Mouse (Mus musculus): ENCODE measurements around the gene Notch2. TPM values are rescaled to one million over a fixed set of nuclear protein-coding genes. Genes with fewer than 3 reads are reported as not detected.

Gene Notch2
- total and polyA plus RNA-seq, 3 experiments = 10.0 to 18.1 (median 14.9) TPM

- Histone ChIP-seq H3K4me3 (no peak overlapping the region), H3K27me3 (ENCODE audit: control insufficient read depth, insufficient read depth, low read length) (no peaks in the 10 kb centered on the region), H3K4me1 (ENCODE audit: control insufficient read depth, insufficient read depth, low read length) (peaks cover 22% of the 10 kb centered on the region), H3K27ac (no peak overlapping the region), H3K36me3 (ENCODE audit: control insufficient read depth, insufficient read depth, low read length) (no peaks in the 10 kb centered on the region), H3K79me2 (replicated peaks; ENCODE audit: control insufficient read depth, insufficient read depth, low read length) (peaks cover 4% of the 10 kb centered on the region), H3K9ac (ENCODE audit: low read depth, low read length) (no peak overlapping the region)
- peak; percentile 41 for TF ChIP-seq CTCF (IDR thresholded peaks at IDR 0.05)
- TF ChIP-seq POLR2A (IDR thresholded peaks at IDR 0.05; ENCODE audit: insufficient read depth, low read depth, low read length) = no peak
- intact Hi-C loops (cut with DNase I) = no loop called here
- 49% methylated on average over 9 of the region's 9 CpGs for WGBS
- no peak for DNase-seq
Measured at GRCm38 (mm10) chr3:98020431-98021229, 7.3 kb downstream of the Notch2 start.

GRCm38 (mm10) chr3:98024288-98024848 lies 11.0 kb downstream of the Notch2 start:
- peaks cover 31% of the 10 kb centered on the region for H3K4me1 ChIP-seq (ENCODE audit: control insufficient read depth, insufficient read depth, low read length)
- WGBS = 24% methylated on average over 13 of the region's 13 CpGs
- peaks cover 2% of the 10 kb centered on the region; the same call in 1 of the 2 replicates for H3K79me2 ChIP-seq (replicated peaks; ENCODE audit: control insufficient read depth, insufficient read depth, low read length)
- peak overlapping the region; percentile 17 for H3K9ac ChIP-seq (ENCODE audit: low read depth, low read length)
- H3K27me3 ChIP-seq (ENCODE audit: control insufficient read depth, insufficient read depth, low read length) = no peaks in the 10 kb centered on the region
- H3K4me3 ChIP-seq = peak overlapping the region; percentile 31
- peak; percentile 66 to 69 for DNase-seq
- no peak for TF ChIP-seq CTCF (IDR thresholded peaks at IDR 0.05)
- TF ChIP-seq EP300 (IDR thresholded peaks at IDR 0.05; ENCODE audit: insufficient read depth, low read depth, low read length) = no peak
- no peak for TF ChIP-seq POLR2A (IDR thresholded peaks at IDR 0.05; ENCODE audit: insufficient read depth, low read depth, low read length)
- H3K36me3 ChIP-seq (ENCODE audit: control insufficient read depth, insufficient read depth, low read length) = no peaks in the 10 kb centered on the region; the same call in none of the 2 replicates
- peak overlapping the region; percentile 55 for H3K27ac ChIP-seq
- intact Hi-C loops (cut with DNase I) = no loop called here

GRCm38 (mm10) chr3:98025521-98025920 lies 12.2 kb downstream of the Notch2 start:
- no peak for TF ChIP-seq POLR2A (IDR thresholded peaks at IDR 0.05; ENCODE audit: insufficient read depth, low read depth, low read length)
- no peak for TF ChIP-seq EP300 (IDR thresholded peaks at IDR 0.05; ENCODE audit: insufficient read depth, low read depth, low read length)
- Histone ChIP-seq H3K9ac (ENCODE audit: low read depth, low read length) (no peak overlapping the region), H3K27ac (peak overlapping the region; percentile 55), H3K4me1 (ENCODE audit: control insufficient read depth, insufficient read depth, low read length) (peaks cover 26% of the 10 kb centered on the region), H3K4me3 (peak overlapping the region; percentile 31; the same call in 1 of the 2 replicates), H3K27me3 (ENCODE audit: control insufficient read depth, insufficient read depth, low read length) (no peaks in the 10 kb centered on the region), H3K36me3 (ENCODE audit: control insufficient read depth, insufficient read depth, low read length) (no peaks in the 10 kb centered on the region; the same call in none of the 2 replicates), H3K79me2 (replicated peaks; ENCODE audit: control insufficient read depth, insufficient read depth, low read length) (no peaks in the 10 kb centered on the region; the same call in 1 of the 2 replicates)
- DNase-seq = peak in 1 of 2 experiments; percentile 48
- 43% methylated on average over 14 of the region's 14 CpGs for WGBS
- intact Hi-C loops (cut with DNase I) = no loop called here

GRCm38 (mm10) chr3:98025921-98026880 lies 12.9 kb downstream of the Notch2 start:
- peak in 1 of 2 experiments; percentile 75 for DNase-seq
- 30% methylated on average over 10 of the region's 10 CpGs for WGBS
- Histone ChIP-seq H3K79me2 (replicated peaks; ENCODE audit: control insufficient read depth, insufficient read depth, low read length) (no peaks in the 10 kb centered on the region; the same call in 1 of the 2 replicates), H3K27me3 (ENCODE audit: control insufficient read depth, insufficient read depth, low read length) (no peaks in the 10 kb centered on the region), H3K4me3 (peak overlapping the region; percentile 11; the same call in 1 of the 2 replicates), H3K4me1 (ENCODE audit: control insufficient read depth, insufficient read depth, low read length) (peaks cover 24% of the 10 kb centered on the region), H3K27ac (peak overlapping the region; percentile 55), H3K9ac (ENCODE audit: low read depth, low read length) (peak overlapping the region; percentile 54), H3K36me3 (ENCODE audit: control insufficient read depth, insufficient read depth, low read length) (no peaks in the 10 kb centered on the region; the same call in none of the 2 replicates)
- 0 out of 2 replicates have a peak, but pooled peaks have one; percentile 67 for TF ChIP-seq EP300 (IDR thresholded peaks at IDR 0.05; ENCODE audit: insufficient read depth, low read depth, low read length)
- TF ChIP-seq CTCF (IDR thresholded peaks at IDR 0.05) = no peak
- no peak for TF ChIP-seq POLR2A (IDR thresholded peaks at IDR 0.05; ENCODE audit: insufficient read depth, low read depth, low read length)
- intact Hi-C loops (cut with DNase I) = no loop called here

- Histone ChIP-seq H3K79me2 (replicated peaks; ENCODE audit: control insufficient read depth, insufficient read depth, low read length) (peaks cover 3% of the 10 kb centered on the region), H3K4me1 (ENCODE audit: control insufficient read depth, insufficient read depth, low read length) (peaks cover 25% of the 10 kb centered on the region), H3K27ac (peak overlapping the region; percentile 55), H3K27me3 (ENCODE audit: control insufficient read depth, insufficient read depth, low read length) (no peaks in the 10 kb centered on the region), H3K36me3 (ENCODE audit: control insufficient read depth, insufficient read depth, low read length) (no peaks in the 10 kb centered on the region; the same call in none of the 2 replicates), H3K9ac (ENCODE audit: low read depth, low read length) (no peak overlapping the region), H3K4me3 (no peak overlapping the region)
- DNase-seq = peak in 1 of 2 experiments; percentile 65
- WGBS = 7% methylated on average over 3 of the region's 3 CpGs
- TF ChIP-seq CTCF (IDR thresholded peaks at IDR 0.05) = no peak
- no peak for TF ChIP-seq POLR2A (IDR thresholded peaks at IDR 0.05; ENCODE audit: insufficient read depth, low read depth, low read length)
- TF ChIP-seq EP300 (IDR thresholded peaks at IDR 0.05; ENCODE audit: insufficient read depth, low read depth, low read length) = no peak
- intact Hi-C loops (cut with DNase I) = no loop called here
Measured at GRCm38 (mm10) chr3:98027371-98027774, 14.0 kb downstream of the Notch2 start.

Measured in heart, adult 2 months (tissue).